Mouse (Mus musculus): ENCODE results near the gene Nudt3.

- TF ChIP-seq CTCF (IDR thresholded peaks at IDR 0.05; ENCODE audit: low read depth) (no peak), EP300 (IDR thresholded peaks at IDR 0.05; ENCODE audit: low read depth) (no peak)
Observed at GRCm38 (mm10) chr17:27615388-27615787, 7.9 kb downstream of the Nudt3 start.
